Mouse (Mus musculus): Measurements from ENCODE around the gene Sec24c. TPM values are rescaled to one million over a fixed set of nuclear protein-coding genes. Genes with fewer than 3 reads are reported as not detected.

Gene Sec24c
- polyA plus RNA-seq, 1 experiment from 2014 or later = 93.4 TPM

GRCm38 (mm10) chr14:20719767-20720166, 45.7 kb downstream of the Sec24c start:
- Histone ChIP-seq H3K27ac (ENCODE audit: poor library complexity, severe bottlenecking) (no peak overlapping the region), H3K9ac (no peak overlapping the region), H3K27me3 (replicated peaks) (no peaks in the 10 kb centered on the region), H3K4me3 (no peak overlapping the region), H3K4me1 (replicated peaks) (peaks cover 1% of the 10 kb centered on the region; the same call in 1 of the 2 replicates), H3K4me2 (no peak overlapping the region), H3K36me3 (peaks cover 98% of the 10 kb centered on the region), H3K9me3 (replicated peaks) (no peaks in the 10 kb centered on the region)
- 93% methylated on average over 12 of the region's 12 CpGs for whole genome bisulfite sequencing
- no peak for ATAC-seq (ENCODE audit: insufficient number of reproducible peaks, low FRiP score)

GRCm38 (mm10) chr14:20721371-20721770, 47.3 kb downstream of the Sec24c start:
- peaks cover 96% of the 10 kb centered on the region for H3K36me3 ChIP-seq
- no peak overlapping the region for H3K4me2 ChIP-seq
- H3K4me1 ChIP-seq (replicated peaks) = peaks cover 14% of the 10 kb centered on the region
- no peak for ATAC-seq (ENCODE audit: insufficient number of reproducible peaks, low FRiP score)
- H3K9me3 ChIP-seq (replicated peaks) = no peaks in the 10 kb centered on the region
- H3K9ac ChIP-seq = no peak overlapping the region
- H3K27me3 ChIP-seq (replicated peaks) = no peaks in the 10 kb centered on the region
- H3K27ac ChIP-seq (ENCODE audit: poor library complexity, severe bottlenecking) = no peak overlapping the region
- WGBS = 93% methylated on average over 4 of the region's 4 CpGs
- H3K4me3 ChIP-seq = no peak overlapping the region

- Histone ChIP-seq H3K27ac (ENCODE audit: poor library complexity, severe bottlenecking) (no peak overlapping the region), H3K36me3 (peaks cover 92% of the 10 kb centered on the region), H3K4me2 (no peak overlapping the region), H3K9me3 (replicated peaks) (no peaks in the 10 kb centered on the region), H3K4me1 (replicated peaks) (peaks cover 14% of the 10 kb centered on the region), H3K9ac (no peak overlapping the region), H3K27me3 (replicated peaks) (no peaks in the 10 kb centered on the region), H3K4me3 (no peak overlapping the region)
- 90% methylated on average over 12 of the region's 12 CpGs for WGBS
- no peak for ATAC-seq (ENCODE audit: insufficient number of reproducible peaks, low FRiP score)
Measured at GRCm38 (mm10) chr14:20723006-20723405, 48.9 kb downstream of the Sec24c start.

- H3K36me3 ChIP-seq = peaks cover 92% of the 10 kb centered on the region
- H3K27ac ChIP-seq (ENCODE audit: poor library complexity, severe bottlenecking) = no peak overlapping the region
- no peaks in the 10 kb centered on the region for H3K9me3 ChIP-seq (replicated peaks)
- no peaks in the 10 kb centered on the region for H3K27me3 ChIP-seq (replicated peaks)
- no peak overlapping the region for H3K9ac ChIP-seq
- no peak for ATAC-seq (ENCODE audit: insufficient number of reproducible peaks, low FRiP score)
- H3K4me1 ChIP-seq (replicated peaks) = peaks cover 14% of the 10 kb centered on the region
- H3K4me2 ChIP-seq = no peak overlapping the region
- H3K4me3 ChIP-seq = no peak overlapping the region
- 25% methylated on average over 5 of the region's 5 CpGs for WGBS
Measured at GRCm38 (mm10) chr14:20724043-20724442, 49.9 kb downstream of the Sec24c start.

GRCm38 (mm10) chr14:20725660-20726339, 51.7 kb downstream of the Sec24c start:
- Histone ChIP-seq H3K4me3 (no peak overlapping the region), H3K9ac (peak overlapping the region; percentile 11), H3K36me3 (peaks cover 94% of the 10 kb centered on the region), H3K9me3 (replicated peaks) (no peaks in the 10 kb centered on the region), H3K27ac (ENCODE audit: poor library complexity, severe bottlenecking) (peak overlapping the region; percentile 64), H3K4me1 (replicated peaks) (peaks cover 14% of the 10 kb centered on the region), H3K4me2 (peak overlapping the region; percentile 24), H3K27me3 (replicated peaks) (no peaks in the 10 kb centered on the region)
- no peak for ATAC-seq (ENCODE audit: insufficient number of reproducible peaks, low FRiP score)
- 27% methylated on average over 6 of the region's 6 CpGs for WGBS

- H3K9me3 ChIP-seq (replicated peaks) = no peaks in the 10 kb centered on the region
- peaks cover 26% of the 10 kb centered on the region for H3K4me1 ChIP-seq (replicated peaks)
- no peak overlapping the region for H3K4me2 ChIP-seq
- H3K4me3 ChIP-seq = no peak overlapping the region
- 87% methylated on average over 9 of the region's 9 CpGs for WGBS
- H3K27ac ChIP-seq (ENCODE audit: poor library complexity, severe bottlenecking) = no peak overlapping the region
- no peaks in the 10 kb centered on the region for H3K27me3 ChIP-seq (replicated peaks)
- H3K9ac ChIP-seq = no peak overlapping the region
- H3K36me3 ChIP-seq = peaks cover 69% of the 10 kb centered on the region
- ATAC-seq (ENCODE audit: insufficient number of reproducible peaks, low FRiP score) = no peak
Measured at GRCm38 (mm10) chr14:20729871-20730270, 55.8 kb downstream of the Sec24c start.

- no peak overlapping the region for H3K27ac ChIP-seq (ENCODE audit: poor library complexity, severe bottlenecking)
- no peaks in the 10 kb centered on the region for H3K27me3 ChIP-seq (replicated peaks)
- WGBS = 82% methylated on average over 9 of the region's 9 CpGs
- H3K4me1 ChIP-seq (replicated peaks) = peaks cover 26% of the 10 kb centered on the region
- H3K9me3 ChIP-seq (replicated peaks) = no peaks in the 10 kb centered on the region
- H3K36me3 ChIP-seq = peaks cover 65% of the 10 kb centered on the region
- no peak overlapping the region for H3K9ac ChIP-seq
- H3K4me2 ChIP-seq = no peak overlapping the region
- H3K4me3 ChIP-seq = no peak overlapping the region
- no peak for ATAC-seq (ENCODE audit: insufficient number of reproducible peaks, low FRiP score)
Measured at GRCm38 (mm10) chr14:20730853-20731602, 56.9 kb downstream of the Sec24c start.

GRCm38 (mm10) chr14:20733041-20733951, 59.2 kb downstream of the Sec24c start:
- H3K27ac ChIP-seq (ENCODE audit: poor library complexity, severe bottlenecking) = peak overlapping the region; percentile 90
- H3K9me3 ChIP-seq (replicated peaks) = no peaks in the 10 kb centered on the region
- no peak for ATAC-seq (ENCODE audit: insufficient number of reproducible peaks, low FRiP score)
- peak overlapping the region; percentile 76 for H3K4me3 ChIP-seq
- H3K4me1 ChIP-seq (replicated peaks) = peaks cover 42% of the 10 kb centered on the region
- peak overlapping the region; percentile 86 for H3K4me2 ChIP-seq
- peak overlapping the region; percentile 90 for H3K9ac ChIP-seq
- H3K36me3 ChIP-seq = peaks cover 66% of the 10 kb centered on the region
- no peaks in the 10 kb centered on the region for H3K27me3 ChIP-seq (replicated peaks)
- 41% methylated on average over 12 of the region's 12 CpGs for WGBS

GRCm38 (mm10) chr14:20733952-20734774, 60.1 kb downstream of the Sec24c start, which contains the start of gene Ndst2:
TSS of gene Ndst2 (minus strand) at chr14:20734562.
- peak within 1 kb of the TSS; percentile 90 for H3K27ac ChIP-seq (ENCODE audit: poor library complexity, severe bottlenecking)

GRCm38 (mm10) chr14:20735052-20735451, 60.9 kb downstream of the Sec24c start:
- no peak overlapping the region; the same call in 1 of the 2 replicates for H3K4me2 ChIP-seq
- H3K9me3 ChIP-seq (replicated peaks) = no peaks in the 10 kb centered on the region
- H3K4me3 ChIP-seq = no peak overlapping the region
- no peaks in the 10 kb centered on the region for H3K27me3 ChIP-seq (replicated peaks)
- no peak for ATAC-seq (ENCODE audit: insufficient number of reproducible peaks, low FRiP score)
- H3K27ac ChIP-seq (ENCODE audit: poor library complexity, severe bottlenecking) = peak overlapping the region; percentile 56
- 44% methylated on average over 2 of the region's 2 CpGs for WGBS
- H3K36me3 ChIP-seq = peaks cover 66% of the 10 kb centered on the region
- H3K4me1 ChIP-seq (replicated peaks) = peaks cover 47% of the 10 kb centered on the region
- 0 out of 2 replicates have a peak overlapping the region, but pooled peaks have one; percentile 28 for H3K9ac ChIP-seq

More at GRCm38 (mm10) chr14:20733952-20734774, 60.1 kb downstream of the Sec24c start, which contains the start of gene Ndst2:
- Histone ChIP-seq H3K27me3 (replicated peaks) (no peaks in the 10 kb centered on the region), H3K36me3 (peaks cover 66% of the 10 kb centered on the region), H3K4me2 (peak within 1 kb of the TSS; percentile 86), H3K9me3 (replicated peaks) (no peaks in the 10 kb centered on the region), H3K9ac (peak within 1 kb of the TSS; percentile 90), H3K4me3 (peak within 1 kb of the TSS; percentile 76), H3K4me1 (replicated peaks) (peaks cover 47% of the 10 kb centered on the region)
- peak; percentile 98 for ATAC-seq (ENCODE audit: insufficient number of reproducible peaks, low FRiP score)
- under 1% methylated on average over 72 of the region's 81 CpGs for WGBS

Data from heart, embryonic 12.5 days (tissue).